Mouse (Mus musculus) kidney, postnatal 0 days (tissue): ENCODE data around the gene Kcnj6. TPM values are rescaled to one million over a fixed set of nuclear protein-coding genes. Genes with fewer than 3 reads are reported as not detected.

ENCODE experiments used
- ATAC-seq: fragments of 200-750 bp; cut with Nextera tagmentation; replicated peaks from 2 replicates; pipeline ENCODE4 v1.8.0; 2017; ENCODE audit warnings: low read depth, moderate number of reproducible peaks, moderate TSS enrichment, moderate library complexity; ENCODE audit not compliant: low FRiP score
- DNase-seq: peaks from one replicate; pipeline ENCODE4 v3.0.0-alpha.2; 2016; ENCODE audit warnings: low spot score
- H3K27ac ChIP-seq: fragments of 300-500 bp; sonication (generic); 2 replicates; pipeline ENCODE4 v1.5.1; 2014; ENCODE audit warnings: mild to moderate bottlenecking
- H3K27me3 ChIP-seq: fragments of 300-500 bp; sonication (generic); 2 replicates; pipeline ENCODE4 v1.6.1; 2014; ENCODE audit warnings: low read length, mixed read lengths; ENCODE audit not compliant: insufficient read depth
- H3K36me3 ChIP-seq: fragments of 300-500 bp; sonication (generic); 2 replicates; pipeline ENCODE4 v1.6.1; 2014; ENCODE audit warnings: low read length, mixed read lengths; ENCODE audit not compliant: insufficient read depth
- H3K4me1 ChIP-seq: fragments of 300-500 bp; sonication (generic); replicated peaks from 2 replicates; pipeline ENCODE4 v1.6.1; 2014; ENCODE audit warnings: antibody characterized with exemption, low read length, mixed read lengths; ENCODE audit not compliant: insufficient read depth
- H3K4me2 ChIP-seq: fragments of 300-500 bp; sonication (generic); 2 replicates; pipeline ENCODE4 v1.6.1; 2014; ENCODE audit warnings: mild to moderate bottlenecking, low read length, moderate library complexity, mixed read lengths
- H3K4me3 ChIP-seq: fragments of 300-500 bp; sonication (generic); replicated peaks from 2 replicates; pipeline ENCODE4 v1.5.1; 2014; ENCODE audit warnings: low read depth, low read length
- H3K9ac ChIP-seq: fragments of 300-500 bp; sonication (generic); 2 replicates; pipeline ENCODE4 v1.6.1; 2014; ENCODE audit warnings: low read depth, low read length
- H3K9me3 ChIP-seq: fragments of 300-500 bp; sonication (generic); replicated peaks from 2 replicates; pipeline ENCODE4 v1.6.1; 2016; ENCODE audit warnings: low read length, inconsistent platforms, mixed read lengths
- CTCF ChIP-seq: IDR thresholded peaks from 2 replicates; pipeline ENCODE4 v1.5.1; 2016; ENCODE audit warnings: antibody characterized with exemption, low read depth, mild to moderate bottlenecking, moderate library complexity
- WGBS: fragments of 180-500 bp; shearing (Covaris S2); extraction: QIAGEN DNeasy Blood & Tissue Kit; methylation state at CpG from one replicate; pipeline ENCODE4 v1.1.7; 2014; 5-methylcytosine and 5-hydroxymethylcytosine counted together
- polyA plus RNA-seq: library from polyadenylated mRNA; unstranded; fragments of >200 nt; fragmentation: Nextera tagmentation; extraction: Ambion mirVana; gene quantifications from 2 replicates; pipeline ENCODE4 v1.2.1, GENCODE M21; 2015

The Kcnj6 gene
- polyA plus RNA-seq, result not detected in 2 replicates

- no peaks in the 10 kb centered on the region for H3K9me3 ChIP-seq
- H3K4me1 ChIP-seq, result 0 out of 2 replicates have a peak, but pooled peaks cover 5% of the 10 kb centered on the region
- peak; percentile 55 for TF ChIP-seq CTCF
- ATAC-seq (no peak), DNase-seq (peak; percentile 23)
- H3K36me3 ChIP-seq, result no peaks in the 10 kb centered on the region
- H3K4me2 ChIP-seq, result 0 out of 2 replicates have a peak within 1 kb of the TSS, but pooled peaks have one; percentile 18
- no peak within 1 kb of the TSS for H3K27ac ChIP-seq
- peaks cover 28% of the 10 kb centered on the region for H3K27me3 ChIP-seq
- WGBS, result under 1% methylated on average over 43 of the region's 43 CpGs
- 0 out of 2 replicates have a peak within 1 kb of the TSS, but pooled peaks have one; percentile 2 for H3K4me3 ChIP-seq
- H3K9ac ChIP-seq, result no peak within 1 kb of the TSS
These were observed at the start of gene Kcnj6 for GRCm38 (mm10) chr16:94997340-94997849. Kcnj6 (minus strand) TSS chr16:94997701.

- WGBS, result 70% methylated on average over 3 of the region's 3 CpGs
- DNase-seq, result no peak
- Histone ChIP-seq H3K9ac (no peak overlapping the region), H3K9me3 (no peaks in the 10 kb centered on the region), H3K4me1 (no peaks in the 10 kb centered on the region), H3K27me3 (no peaks in the 10 kb centered on the region), H3K4me2 (no peak overlapping the region), H3K36me3 (no peaks in the 10 kb centered on the region), H3K4me3 (no peak overlapping the region), H3K27ac (no peak overlapping the region)
- TF ChIP-seq CTCF, result no peak
- no peak for ATAC-seq
These were observed 12.4 kb upstream of the Kcnj6 start for GRCm38 (mm10) chr16:95009937-95010336.

GRCm38 (mm10) chr16:95004599-95004998 lies 7.1 kb upstream of the Kcnj6 start:
- H3K4me1 ChIP-seq, result no peaks in the 10 kb centered on the region
- H3K4me2 ChIP-seq, result no peak overlapping the region
- no peak overlapping the region for H3K4me3 ChIP-seq
- no peaks in the 10 kb centered on the region for H3K9me3 ChIP-seq
- no peak overlapping the region for H3K27ac ChIP-seq
- no peaks in the 10 kb centered on the region for H3K36me3 ChIP-seq
- no peaks in the 10 kb centered on the region for H3K27me3 ChIP-seq
- 25% methylated on average over 8 of the region's 8 CpGs for WGBS
- ATAC-seq, result no peak
- H3K9ac ChIP-seq, result no peak overlapping the region
- DNase-seq, result peak; percentile 65
- no peak for TF ChIP-seq CTCF

- peaks cover 28% of the 10 kb centered on the region for H3K27me3 ChIP-seq
- no peak overlapping the region for H3K4me3 ChIP-seq
- no peak overlapping the region for H3K9ac ChIP-seq
- no peak for ATAC-seq
- 0 out of 2 replicates have a peak, but pooled peaks cover 5% of the 10 kb centered on the region for H3K4me1 ChIP-seq
- no peak overlapping the region for H3K27ac ChIP-seq
- no peak for TF ChIP-seq CTCF
- WGBS, result 47% methylated on average over 5 of the region's 5 CpGs
- H3K9me3 ChIP-seq, result no peaks in the 10 kb centered on the region
- H3K36me3 ChIP-seq, result no peaks in the 10 kb centered on the region
- DNase-seq, result no peak
- H3K4me2 ChIP-seq, result no peak overlapping the region
These were observed 2.0 kb upstream of the Kcnj6 start for GRCm38 (mm10) chr16:94999551-94999950.

- Histone ChIP-seq H3K27ac (no peak overlapping the region), H3K36me3 (no peaks in the 10 kb centered on the region), H3K9me3 (no peaks in the 10 kb centered on the region), H3K9ac (no peak overlapping the region), H3K4me1 (0 out of 2 replicates have a peak, but pooled peaks cover 5% of the 10 kb centered on the region), H3K4me3 (no peak overlapping the region), H3K27me3 (peaks cover 28% of the 10 kb centered on the region), H3K4me2 (no peak overlapping the region)
- WGBS, result 63% methylated on average over 3 of the region's 3 CpGs
- no peak for TF ChIP-seq CTCF
- DNase-seq (no peak), ATAC-seq (no peak)
These were observed 1.5 kb upstream of the Kcnj6 start for GRCm38 (mm10) chr16:94999019-94999418.

- ATAC-seq (no peak), DNase-seq (no peak)
- Histone ChIP-seq H3K36me3 (no peaks in the 10 kb centered on the region), H3K4me3 (no peak overlapping the region), H3K9me3 (no peaks in the 10 kb centered on the region), H3K4me2 (no peak overlapping the region), H3K27me3 (peaks cover 28% of the 10 kb centered on the region), H3K27ac (no peak overlapping the region), H3K4me1 (0 out of 2 replicates have a peak, but pooled peaks cover 5% of the 10 kb centered on the region), H3K9ac (no peak overlapping the region)
- TF ChIP-seq CTCF, result no peak
- 11% methylated on average over 16 of the region's 16 CpGs for WGBS
These were observed 665 bp downstream of the Kcnj6 start for GRCm38 (mm10) chr16:94996791-94997281.
